Mouse (Mus musculus) forebrain, embryonic 10.5 days (tissue): ENCODE measurements around the gene Slc12a3. TPM values are rescaled to one million over a fixed set of nuclear protein-coding genes. Genes with fewer than 3 reads are reported as not detected.
"Not testable (repeated sequence)": the region's sequence is repeated elsewhere in the genome, so short reads cannot be mapped to it uniquely, and the experiment has no call there.

Source experiments
- DNase-seq: peaks from one replicate; pipeline ENCODE4 v3.0.0-alpha.2; 2017; ENCODE audit warnings: low spot score; ENCODE audit errors: extremely low spot score
- H3K27ac ChIP-seq: fragments of 300-500 bp; sonication (generic); 2 replicates; pipeline ENCODE4 v1.5.1; 2016; ENCODE audit warnings: mild to moderate bottlenecking
- H3K27me3 ChIP-seq: fragments of 300-500 bp; sonication (generic); 2 replicates; pipeline ENCODE4 v1.6.1; 2016; ENCODE audit warnings: mild to moderate bottlenecking; ENCODE audit not compliant: poor library complexity, severe bottlenecking
- H3K36me3 ChIP-seq: fragments of 300-500 bp; sonication (generic); replicated peaks from 2 replicates; pipeline ENCODE4 v1.6.1; 2016; ENCODE audit warnings: mild to moderate bottlenecking, moderate library complexity
- H3K4me1 ChIP-seq: fragments of 300-500 bp; sonication (generic); 2 replicates; pipeline ENCODE4 v1.6.1; 2016
- H3K4me3 ChIP-seq: fragments of 300-500 bp; sonication (generic); 2 replicates; pipeline ENCODE4 v1.5.1; 2016; ENCODE audit warnings: mild to moderate bottlenecking, moderate library complexity
- H3K9me3 ChIP-seq: fragments of 300-500 bp; sonication (generic); 2 replicates; pipeline ENCODE4 v1.6.1; 2016; ENCODE audit warnings: mild to moderate bottlenecking, moderate library complexity
- WGBS: fragments of 180-500 bp; shearing (Covaris S2); methylation state at CpG from one replicate; pipeline ENCODE4 v1.1.7; 2016; 5-methylcytosine and 5-hydroxymethylcytosine counted together
- microRNA counts: library from miRNA; unstranded; fragments of <30 nt; microRNA quantifications from one replicate; lab custom pipeline; 2017
- microRNA-seq: library from miRNA; unstranded; fragments of <30 nt; microRNA quantifications from one replicate; pipeline ENCODE4, GENCODE M21; 2017
- polyA plus RNA-seq: library from polyadenylated mRNA; unstranded; fragments of >200 nt; fragmentation: Nextera tagmentation; extraction: Ambion mirVana; gene quantifications from 2 replicates; pipeline ENCODE4 v1.2.1, GENCODE M21; 2016

Slc12a3 gene
- polyA plus RNA-seq, 1 experiment from 2014 or later: not detected

DNA sequence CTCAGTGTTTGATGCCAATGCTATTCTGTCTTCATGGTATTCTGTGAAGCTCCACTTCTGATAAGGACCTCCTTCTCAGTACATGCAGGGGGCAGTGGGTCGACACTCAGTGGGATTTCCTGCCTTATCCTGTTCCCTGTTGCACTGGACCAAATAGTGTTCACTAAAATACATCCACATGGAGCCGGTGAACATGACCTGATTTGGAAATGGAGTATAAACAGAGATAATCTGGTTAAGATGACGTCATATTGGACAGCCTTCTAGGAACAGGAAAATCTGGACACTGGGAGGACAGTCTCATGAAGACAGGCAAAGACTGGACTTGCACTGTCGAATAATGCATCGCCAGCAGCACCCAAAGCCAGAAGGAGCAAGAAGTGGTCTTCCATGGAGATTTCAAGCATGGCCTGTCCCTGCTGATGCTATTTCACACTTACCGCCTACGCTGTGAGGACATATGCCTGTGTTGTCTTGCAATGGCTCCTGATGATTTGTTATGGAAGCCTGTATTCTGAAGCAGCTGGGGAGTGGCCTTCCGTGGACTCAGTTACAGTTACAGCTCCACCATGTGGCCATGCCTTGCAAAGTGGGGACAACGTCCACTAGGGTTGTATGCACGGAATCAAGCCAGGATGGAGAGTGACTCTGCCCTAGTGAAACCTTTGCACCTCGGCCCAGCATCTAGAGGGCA lies 68.1 kb downstream of the Slc12a3 start:
- H3K27ac ChIP-seq: no peak overlapping the region
- peak; percentile 23 for DNase-seq
- H3K36me3 ChIP-seq: peaks cover 47% of the 10 kb centered on the region
- H3K27me3 ChIP-seq: no peaks in the 10 kb centered on the region
- no peaks in the 10 kb centered on the region for H3K4me1 ChIP-seq
- no peak overlapping the region for H3K4me3 ChIP-seq
- WGBS: 71% methylated on average over 11 of the region's 11 CpGs
- no peaks in the 10 kb centered on the region for H3K9me3 ChIP-seq

DNA sequence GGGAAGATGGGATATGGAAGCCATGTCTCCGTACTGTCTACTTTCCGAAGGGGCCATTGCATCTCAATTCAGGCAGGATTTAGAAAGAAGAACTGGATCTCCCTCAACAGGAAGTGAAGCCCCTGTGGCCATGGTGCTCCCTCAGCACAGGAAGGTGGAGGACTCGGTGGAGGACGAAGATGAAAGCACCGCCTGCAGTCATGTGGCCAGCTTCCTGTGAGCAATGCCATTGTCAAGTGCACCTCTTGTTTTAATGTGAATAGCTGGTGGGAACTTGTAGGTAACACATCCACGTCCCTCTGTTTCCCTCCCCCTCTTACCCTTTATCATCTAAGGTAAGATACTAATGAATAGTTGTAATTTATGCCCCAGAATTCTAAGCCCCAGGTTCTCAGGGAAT lies 69.6 kb downstream of the Slc12a3 start:
- H3K27ac ChIP-seq: no peak overlapping the region
- no peaks in the 10 kb centered on the region for H3K9me3 ChIP-seq
- no peak overlapping the region for H3K4me3 ChIP-seq
- H3K4me1 ChIP-seq: no peaks in the 10 kb centered on the region
- peaks cover 33% of the 10 kb centered on the region for H3K36me3 ChIP-seq
- 88% methylated on average over 6 of the region's 6 CpGs for WGBS
- DNase-seq: no peak
- H3K27me3 ChIP-seq: no peaks in the 10 kb centered on the region

DNA sequence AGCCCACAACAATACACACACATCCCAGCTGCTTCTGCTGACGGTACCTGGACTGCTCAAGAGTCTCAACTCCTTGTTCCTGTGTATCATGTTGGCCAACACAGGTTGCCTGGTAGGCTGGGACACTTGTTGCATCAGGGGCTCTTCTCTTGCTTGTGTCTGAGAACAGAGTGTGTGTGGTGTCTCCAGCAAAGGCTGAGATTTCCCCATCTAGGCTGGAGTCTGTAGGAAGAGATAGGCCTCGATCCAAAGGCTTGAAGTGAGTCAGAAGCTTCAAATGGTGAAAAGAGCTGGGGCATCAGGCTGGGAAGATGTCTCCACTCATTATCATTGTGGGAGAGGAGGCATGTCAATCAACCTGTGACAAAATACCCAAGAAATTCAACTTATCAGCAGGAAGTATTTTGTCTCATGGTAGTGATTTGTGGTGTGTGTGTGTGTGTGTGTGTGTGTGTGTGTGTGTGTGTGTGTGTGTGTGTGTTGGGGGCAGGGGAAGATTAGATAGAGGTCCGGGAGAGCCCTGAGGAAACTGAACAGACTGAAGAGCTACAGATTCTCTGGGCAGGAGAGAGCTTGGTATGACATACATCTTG lies 70.5 kb downstream of the Slc12a3 start:
- no peak overlapping the region for H3K27ac ChIP-seq
- DNase-seq: no peak
- H3K36me3 ChIP-seq: peaks cover 24% of the 10 kb centered on the region
- H3K4me1 ChIP-seq: no peaks in the 10 kb centered on the region
- H3K27me3 ChIP-seq: no peaks in the 10 kb centered on the region
- 82% methylated on average over 3 of the region's 3 CpGs for WGBS
- H3K9me3 ChIP-seq: no peaks in the 10 kb centered on the region
- no peak overlapping the region for H3K4me3 ChIP-seq

DNA sequence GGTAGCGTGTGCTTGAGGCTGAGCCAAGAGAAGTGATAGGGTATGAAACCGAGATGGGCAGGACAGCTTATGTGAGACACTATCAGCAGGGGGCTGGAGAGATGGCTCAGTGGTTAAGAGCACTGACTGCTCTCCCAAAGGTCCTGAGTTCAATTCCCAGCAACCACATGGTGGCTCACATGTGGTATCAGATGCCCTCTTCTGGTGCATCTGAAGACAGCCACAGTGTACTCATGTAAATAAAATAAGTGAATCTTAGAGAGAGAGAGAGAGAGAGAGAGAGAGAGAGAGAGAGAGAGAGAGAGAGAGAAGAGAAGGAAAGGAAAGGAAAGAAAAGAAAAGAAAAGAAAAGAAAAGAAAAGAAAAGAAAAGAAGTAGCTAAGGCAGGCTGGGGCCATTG lies 71.0 kb downstream of the Slc12a3 start:
- WGBS: 79% methylated on average over 2 of the region's 2 CpGs
- not testable (repeated sequence) for H3K4me1 ChIP-seq, H3K9me3 ChIP-seq, DNase-seq, H3K27me3 ChIP-seq, H3K27ac ChIP-seq, H3K4me3 ChIP-seq
- H3K36me3 ChIP-seq: peaks cover 19% of the 10 kb centered on the region

DNA sequence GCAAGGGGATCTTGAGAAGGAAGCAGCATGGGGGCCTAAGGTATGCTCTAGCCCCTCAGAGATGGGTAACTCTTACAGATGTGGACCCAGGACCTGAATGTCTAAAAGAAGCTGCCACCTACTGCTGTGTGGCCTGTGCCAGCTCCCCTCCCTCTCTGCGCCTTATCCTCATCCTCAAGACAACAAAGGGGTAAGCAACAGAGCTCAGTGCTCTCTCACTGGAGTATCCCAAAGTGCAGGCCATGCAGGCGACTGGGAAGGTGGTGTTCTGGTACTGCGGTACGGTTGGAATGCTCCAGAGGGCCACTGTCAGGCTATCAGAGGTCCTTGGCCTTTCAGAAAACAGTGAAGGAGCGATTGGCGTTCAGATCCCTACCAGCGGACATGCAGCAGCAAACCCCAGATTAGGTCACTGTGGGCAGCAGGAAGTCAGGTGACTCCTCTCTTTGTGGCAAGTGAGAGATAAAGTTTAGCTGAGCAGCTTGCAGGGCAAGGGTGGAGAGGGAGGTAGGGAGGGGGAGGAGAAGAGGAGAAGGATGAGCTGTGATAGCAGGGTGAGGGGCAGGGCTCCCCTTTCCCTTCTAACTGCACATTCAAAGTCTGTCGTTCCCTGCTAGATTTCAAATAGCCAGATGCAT lies 79.6 kb downstream of the Slc12a3 start:
- no peaks in the 10 kb centered on the region for H3K4me1 ChIP-seq
- DNase-seq: no peak
- H3K27me3 ChIP-seq: no peaks in the 10 kb centered on the region
- WGBS: 60% methylated on average over 8 of the region's 8 CpGs
- H3K9me3 ChIP-seq: no peaks in the 10 kb centered on the region
- no peaks in the 10 kb centered on the region for H3K36me3 ChIP-seq
- H3K27ac ChIP-seq: no peak overlapping the region
- H3K4me3 ChIP-seq: no peak overlapping the region

DNA sequence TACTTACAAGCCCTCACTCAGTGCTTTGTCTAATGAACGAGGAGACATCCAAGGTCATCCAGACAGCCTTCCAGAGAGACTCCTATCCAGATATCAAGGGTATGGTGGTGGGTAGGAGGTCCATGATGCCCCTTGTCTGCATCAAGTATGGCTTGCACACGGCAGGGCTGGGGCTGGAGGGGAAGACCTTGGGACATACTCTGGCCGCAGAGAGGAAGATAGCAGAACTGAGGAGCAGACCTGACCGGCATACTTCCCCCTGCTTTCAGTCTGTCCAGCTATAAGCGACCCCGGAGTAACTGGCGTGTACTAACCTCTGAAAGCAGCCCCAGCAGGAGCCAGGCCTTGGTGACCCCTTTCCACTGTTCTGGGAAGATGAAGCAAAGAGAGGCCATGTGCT lies 80.5 kb downstream of the Slc12a3 start:
- Histone ChIP-seq H3K4me1 (no peaks in the 10 kb centered on the region), H3K27ac (no peak overlapping the region), H3K4me3 (no peak overlapping the region), H3K27me3 (no peaks in the 10 kb centered on the region), H3K36me3 (no peaks in the 10 kb centered on the region), H3K9me3 (no peaks in the 10 kb centered on the region)
- 92% methylated on average over 7 of the region's 7 CpGs for WGBS
- DNase-seq: no peak

DNA sequence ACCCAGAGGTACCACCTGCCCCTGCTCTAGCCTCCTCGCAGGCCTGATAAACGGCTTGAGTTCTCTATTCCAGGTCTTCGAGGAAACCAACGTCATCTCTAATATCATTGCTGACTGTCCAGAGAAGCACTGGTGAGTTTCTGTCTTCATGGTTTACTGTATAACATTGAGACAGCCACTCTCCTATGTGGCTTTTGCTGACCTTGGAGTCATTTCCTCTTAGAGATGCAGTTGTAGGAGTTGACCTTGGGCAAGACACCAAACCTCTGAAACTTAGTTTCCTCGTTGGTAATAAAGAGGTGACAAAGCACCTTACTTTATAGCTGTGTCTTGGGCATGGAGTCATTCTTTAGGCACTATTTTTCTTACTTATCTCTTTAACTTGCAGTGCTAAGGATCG lies 83.5 kb downstream of the Slc12a3 start:
- 92% methylated on average over 6 of the region's 6 CpGs for WGBS
- DNase-seq: no peak
- Histone ChIP-seq H3K27me3 (no peaks in the 10 kb centered on the region), H3K27ac (no peak overlapping the region), H3K36me3 (no peaks in the 10 kb centered on the region), H3K4me3 (no peak overlapping the region), H3K9me3 (no peaks in the 10 kb centered on the region), H3K4me1 (no peaks in the 10 kb centered on the region)

DNA sequence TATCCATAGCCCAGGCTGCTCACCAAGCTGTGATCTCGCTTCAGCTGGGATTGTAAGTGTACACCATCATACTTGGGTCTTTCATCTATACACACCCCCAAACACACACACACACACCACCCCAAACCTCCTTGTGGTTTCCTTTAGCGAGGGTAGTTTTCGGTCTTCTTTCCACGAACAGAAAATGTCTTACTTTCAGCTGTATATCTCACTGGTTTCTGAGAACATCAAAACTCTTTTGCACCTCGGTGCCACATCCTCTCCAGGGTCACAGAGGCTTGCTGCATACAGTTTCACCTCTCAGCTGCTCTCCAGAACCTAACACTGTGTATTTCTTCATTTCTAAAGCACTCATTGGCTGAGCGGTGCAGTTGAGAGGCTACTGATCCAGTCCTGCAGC lies 84.5 kb downstream of the Slc12a3 start:
- Histone ChIP-seq H3K27me3 (no peaks in the 10 kb centered on the region), H3K4me1 (no peaks in the 10 kb centered on the region), H3K4me3 (no peak overlapping the region), H3K36me3 (no peaks in the 10 kb centered on the region), H3K27ac (no peak overlapping the region), H3K9me3 (no peaks in the 10 kb centered on the region)
- 88% methylated on average over 6 of the region's 6 CpGs for WGBS
- no peak for DNase-seq

DNA sequence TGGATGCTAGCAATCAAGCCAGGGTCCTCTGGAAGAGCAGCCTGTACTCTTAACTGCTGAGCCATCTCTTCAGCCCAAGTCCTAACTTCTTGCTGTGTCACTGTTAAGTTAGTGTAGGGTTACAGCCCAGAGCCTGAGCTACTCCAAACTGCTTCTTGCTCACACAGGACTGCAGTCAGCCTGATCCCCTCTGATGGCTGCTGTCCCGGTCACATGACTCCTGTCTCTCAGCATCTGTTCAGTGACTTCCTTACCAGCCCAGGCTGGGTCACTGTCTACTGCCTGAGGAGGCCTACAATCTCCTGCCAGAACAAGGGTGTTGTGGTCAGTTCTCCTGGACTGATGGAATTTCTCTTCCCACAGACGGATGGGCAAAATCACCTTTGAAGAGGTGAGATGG lies 86.2 kb downstream of the Slc12a3 start:
- Histone ChIP-seq H3K9me3 (no peaks in the 10 kb centered on the region), H3K4me1 (no peaks in the 10 kb centered on the region), H3K27ac (no peak overlapping the region), H3K36me3 (no peaks in the 10 kb centered on the region), H3K27me3 (no peaks in the 10 kb centered on the region), H3K4me3 (no peak overlapping the region)
- DNase-seq: no peak
- 81% methylated on average over 2 of the region's 2 CpGs for WGBS

MicroRNAs encoded within 50 kb of the gene (microRNA counts, 519-probe panel; counts per million panel counts)
- 3,879 counts per million, percentile 76 among the panel's probes with 10 or more counts for microRNA mmu-miR-138 (lab: Ali Mortazavi, UCI)

Small RNA genes lying within 50 kb of the gene (microRNA-seq; reads per million reads assigned to microRNA genes)
- 125 reads per million, percentile 50 among the genes with 10 or more reads in this experiment for gene Mir138-2

Other genes with a start within 250 kb of the Slc12a3 start
- 18.3 and 19.7 TPM in 2 replicates for gene Bbs2, start 230.3 kb upstream of the Slc12a3 start, polyA plus RNA-seq
- not detected in 2 replicates for gene Mt4, start 192.0 kb upstream of the Slc12a3 start, polyA plus RNA-seq
- 20.7 and 21.5 TPM in 2 replicates for gene Mt3, start 176.6 kb upstream of the Slc12a3 start, polyA plus RNA-seq
- gene Mt2, start 156.5 kb upstream of the Slc12a3 start, polyA plus RNA-seq: 55.1 and 68.7 TPM in 2 replicates
- gene Mt1, start 150.1 kb upstream of the Slc12a3 start, polyA plus RNA-seq: 204 and 219 TPM in 2 replicates
- gene Nup93, start 114.6 kb upstream of the Slc12a3 start, polyA plus RNA-seq: 155 and 164 TPM in 2 replicates
- 44.9 and 53.0 TPM in 2 replicates for gene Herpud1, start 57.2 kb downstream of the Slc12a3 start, polyA plus RNA-seq
- gene Nlrc5, start 105.2 kb downstream of the Slc12a3 start, polyA plus RNA-seq: 0.12 and 0.25 TPM in 2 replicates
- gene Cpne2, start 203.8 kb downstream of the Slc12a3 start, polyA plus RNA-seq: 16.2 and 16.3 TPM in 2 replicates